31 mouse cellular contexts compared by ENCODE assay signal in genomic region chr6:135053789-135054188, GRCm38 (mm10).
"Had no signal": no experiment of that assay in that cellular context is flagged by ENCODE, and none has a peak within 500 bp of the region (broad histone marks: within the 10 kb centered on the region; RNA-seq: fewer than 3 reads in every experiment).

No protein-coding gene starts in this region.

- DNase-seq: left cerebral cortex, postnatal 4 days; liver; liver, embryonic 13.5 days; liver, postnatal 0 days; lung, adult 18-20 months; lung, embryonic 14.5 days; lung, postnatal 10 days; lung, postnatal 14 days; lung, postnatal 36 days; lung, postnatal 4 days; midbrain, embryonic 14.5 days had no signal

- H3K4me3 ChIP-seq: left cerebral cortex, adult 2 months; limb, embryonic 10.5 days; limb, embryonic 12.5 days; limb, embryonic 13.5 days; limb, embryonic 15.5 days; liver, embryonic 12.5 days; liver, embryonic 13.5 days; liver, embryonic 15.5 days; lung, embryonic 15.5 days; megakaryocyte, embryonic 14.5 days; midbrain, embryonic 10.5 days; midbrain, embryonic 12.5 days; midbrain, embryonic 13.5 days; midbrain, embryonic 15.5 days; myocyte had no signal

- H3K4me2 ChIP-seq: limb, embryonic 12.5 days; limb, embryonic 13.5 days; limb, embryonic 15.5 days; liver, embryonic 11.5 days; liver, embryonic 12.5 days; liver, embryonic 13.5 days; liver, embryonic 15.5 days; lung, embryonic 14.5 days; lung, embryonic 15.5 days; midbrain, embryonic 11.5 days; midbrain, embryonic 12.5 days; midbrain, embryonic 13.5 days; midbrain, embryonic 15.5 days had no signal

- H3K27me3 ChIP-seq: limb, embryonic 12.5 days; limb, embryonic 13.5 days; limb, embryonic 15.5 days; liver, embryonic 13.5 days; liver, embryonic 15.5 days; lung, embryonic 15.5 days; midbrain, embryonic 13.5 days; midbrain, embryonic 15.5 days had no signal

- H3K36me3 ChIP-seq: limb, embryonic 10.5 days; limb, embryonic 12.5 days; limb, embryonic 13.5 days; limb, embryonic 15.5 days; liver, embryonic 12.5 days; liver, embryonic 13.5 days; liver, embryonic 15.5 days; lung, embryonic 15.5 days; midbrain, embryonic 10.5 days; midbrain, embryonic 12.5 days; midbrain, embryonic 13.5 days; midbrain, embryonic 15.5 days had no signal

- H3K4me1 ChIP-seq: limb, embryonic 12.5 days; limb, embryonic 13.5 days; limb, embryonic 15.5 days; liver, embryonic 15.5 days; midbrain, embryonic 10.5 days; midbrain, embryonic 13.5 days; midbrain, embryonic 15.5 days had no signal

- H3K9me3 ChIP-seq: limb, embryonic 10.5 days; limb, embryonic 12.5 days; limb, embryonic 13.5 days; limb, embryonic 15.5 days; liver, embryonic 12.5 days; liver, embryonic 13.5 days; liver, embryonic 15.5 days; lung, embryonic 15.5 days; megakaryocyte, embryonic 14.5 days; midbrain, embryonic 10.5 days; midbrain, embryonic 12.5 days; midbrain, embryonic 13.5 days; midbrain, embryonic 15.5 days had no signal

- ATAC-seq: liver, embryonic 12.5 days; liver, postnatal 0 days; lung, postnatal 0 days; midbrain, embryonic 13.5 days; midbrain, embryonic 15.5 days; midbrain, embryonic 16.5 days had no signal

- H3K9ac ChIP-seq: limb, embryonic 12.5 days; limb, embryonic 13.5 days; limb, embryonic 15.5 days; liver, embryonic 12.5 days; liver, embryonic 13.5 days; liver, embryonic 14.5 days; liver, embryonic 15.5 days; liver, postnatal 0 days; lung, embryonic 14.5 days; lung, embryonic 15.5 days; midbrain, embryonic 12.5 days; midbrain, embryonic 13.5 days; midbrain, embryonic 15.5 days had no signal

- H3K27ac ChIP-seq: left cerebral cortex, adult 2 months; limb, embryonic 10.5 days; limb, embryonic 12.5 days; limb, embryonic 13.5 days; limb, embryonic 15.5 days; liver, embryonic 12.5 days; liver, embryonic 13.5 days; liver, embryonic 14.5 days; liver, embryonic 15.5 days; lung, embryonic 15.5 days; macrophage; midbrain, embryonic 10.5 days; midbrain, embryonic 12.5 days; midbrain, embryonic 13.5 days; midbrain, embryonic 15.5 days had no signal
